Mouse (Mus musculus) intestine, postnatal 0 days (tissue): ENCODE results near the gene Prep. TPM values are rescaled to one million over a fixed set of nuclear protein-coding genes. Genes with fewer than 3 reads are reported as not detected.

Experiments used
- ATAC-seq: fragments of 200-750 bp; cut with Nextera tagmentation; 2 replicates; pipeline ENCODE4 v1.8.0; 2017; ENCODE audit warnings: mild to moderate bottlenecking, moderate TSS enrichment, moderate library complexity
- H3K27ac ChIP-seq: fragments of 300-500 bp; sonication (generic); 2 replicates; pipeline ENCODE4 v1.5.1; 2014; ENCODE audit warnings: mild to moderate bottlenecking, low read depth, low read length, moderate library complexity
- H3K27me3 ChIP-seq: fragments of 300-500 bp; sonication (generic); replicated peaks from 2 replicates; pipeline ENCODE4 v1.6.1; 2014; ENCODE audit warnings: low read length, mixed read lengths; ENCODE audit not compliant: control insufficient read depth, insufficient read depth
- H3K36me3 ChIP-seq: fragments of 300-500 bp; sonication (generic); 2 replicates; pipeline ENCODE4 v1.6.1; 2014; ENCODE audit warnings: mild to moderate bottlenecking, moderate library complexity; ENCODE audit not compliant: control insufficient read depth, insufficient read depth
- H3K4me1 ChIP-seq: fragments of 300-500 bp; sonication (generic); replicated peaks from 2 replicates; pipeline ENCODE4 v1.6.1; 2014; ENCODE audit warnings: antibody characterized with exemption, low read length, mixed read lengths; ENCODE audit not compliant: control insufficient read depth, insufficient read depth
- H3K4me2 ChIP-seq: fragments of 300-500 bp; sonication (generic); replicated peaks from 2 replicates; pipeline ENCODE4 v1.6.1; 2014; ENCODE audit warnings: low read depth, mild to moderate bottlenecking, moderate library complexity
- H3K4me3 ChIP-seq: fragments of 300-500 bp; sonication (generic); 2 replicates; pipeline ENCODE4 v1.5.1; 2014; ENCODE audit warnings: low read depth, low read length
- H3K9ac ChIP-seq: fragments of 300-500 bp; sonication (generic); 2 replicates; pipeline ENCODE4 v1.6.1; 2014; ENCODE audit warnings: mild to moderate bottlenecking, low read depth, low read length
- H3K9me3 ChIP-seq: fragments of 300-500 bp; sonication (generic); 2 replicates; pipeline ENCODE4 v1.6.1; 2016; ENCODE audit warnings: mixed run types; ENCODE audit not compliant: control insufficient read depth
- CTCF ChIP-seq: sonication (generic); IDR thresholded peaks from 2 replicates; pipeline ENCODE4 v1.5.1; 2016; ENCODE audit warnings: low read depth, mild to moderate bottlenecking, control low read depth, antibody characterized with exemption, moderate library complexity
- WGBS: fragments of 180-500 bp; shearing (Covaris S2); extraction: QIAGEN DNeasy Blood & Tissue Kit; methylation state at CpG from one replicate; pipeline ENCODE4 v1.1.7; 2014; 5-methylcytosine and 5-hydroxymethylcytosine counted together
- polyA plus RNA-seq: library from polyadenylated mRNA; unstranded; fragments of >200 nt; fragmentation: Nextera tagmentation; extraction: Ambion mirVana; gene quantifications from 2 replicates; pipeline ENCODE4 v1.2.1, GENCODE M21; 2015

Gene Prep
- polyA plus RNA-seq, 1 experiment from 2014 or later: 7.0 TPM

DNA sequence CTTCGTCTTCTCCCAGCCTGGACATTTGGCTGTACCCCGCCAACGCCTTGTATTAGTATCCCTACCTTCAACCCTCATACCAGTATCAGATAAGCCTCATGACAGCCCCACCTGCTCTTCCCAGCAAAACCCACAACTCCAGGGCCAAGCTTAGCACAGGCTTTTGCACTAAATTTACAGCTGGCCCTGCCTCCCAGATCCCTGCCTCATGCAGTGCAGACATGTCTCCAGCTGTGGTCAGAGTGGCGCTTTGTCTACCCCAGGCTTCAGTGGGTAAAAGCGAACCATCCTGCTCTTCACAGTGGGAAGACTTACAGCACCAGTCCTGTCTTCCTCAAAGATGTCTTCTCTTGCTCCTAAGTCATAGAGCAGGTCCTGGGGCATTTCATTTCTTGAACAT lies 49.8 kb downstream of the Prep start:
- no peaks in the 10 kb centered on the region for H3K9me3 ChIP-seq
- H3K27me3 ChIP-seq: no peaks in the 10 kb centered on the region
- no peak overlapping the region for H3K27ac ChIP-seq
- H3K36me3 ChIP-seq: peaks cover 52% of the 10 kb centered on the region
- no peak overlapping the region for H3K4me3 ChIP-seq
- H3K9ac ChIP-seq: no peak overlapping the region
- no peak overlapping the region for H3K4me2 ChIP-seq
- H3K4me1 ChIP-seq: no peaks in the 10 kb centered on the region
- 93% methylated on average over 5 of the region's 5 CpGs for WGBS
- ATAC-seq: no peak
- TF ChIP-seq CTCF: no peak

DNA sequence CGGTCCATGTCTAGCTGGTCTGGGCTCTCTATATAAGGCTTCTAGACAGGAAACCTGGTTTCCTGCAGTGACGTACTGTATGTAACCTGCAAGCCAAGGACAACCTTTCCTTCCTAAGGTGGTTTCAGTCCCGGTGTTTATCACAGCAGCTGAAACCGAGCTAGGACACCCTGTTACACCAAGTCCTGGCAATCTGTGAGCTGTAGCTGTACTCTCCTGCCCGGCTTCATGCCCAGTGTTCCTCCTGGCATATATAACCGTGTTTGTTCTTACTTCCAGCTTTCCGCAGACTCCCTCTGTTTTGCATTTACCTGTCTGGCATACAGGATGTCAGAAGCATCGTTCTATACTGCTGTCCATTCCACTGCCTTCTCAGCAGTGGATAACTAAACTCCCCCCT lies 51.4 kb downstream of the Prep start:
- peaks cover 59% of the 10 kb centered on the region for H3K36me3 ChIP-seq

DNA sequence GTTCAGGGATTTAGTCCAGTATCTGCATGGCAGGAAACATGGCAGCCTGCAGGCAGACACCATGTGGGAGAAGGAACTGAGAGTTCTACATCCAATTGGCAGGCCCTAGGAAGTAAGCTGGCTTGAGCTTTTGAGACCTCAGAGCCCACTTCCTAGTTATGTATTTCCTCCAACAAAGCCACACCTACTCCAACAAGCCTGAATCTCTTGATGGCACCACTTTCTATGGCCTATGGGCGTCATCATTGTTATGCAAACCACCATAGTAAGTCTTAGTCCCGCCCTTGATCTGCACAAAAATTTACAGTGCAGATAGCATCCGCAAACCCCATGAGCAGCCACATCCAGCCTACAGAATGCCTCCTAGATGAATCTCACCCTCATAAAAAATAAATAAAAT lies 54.6 kb downstream of the Prep start:
- Histone ChIP-seq H3K9me3 (no peaks in the 10 kb centered on the region), H3K36me3 (peaks cover 56% of the 10 kb centered on the region), H3K27me3 (no peaks in the 10 kb centered on the region), H3K4me1 (no peaks in the 10 kb centered on the region), H3K27ac (no peak overlapping the region), H3K9ac (no peak overlapping the region), H3K4me3 (no peak overlapping the region), H3K4me2 (no peak overlapping the region)
- no peak for ATAC-seq
- TF ChIP-seq CTCF: no peak
- 84% methylated on average over 3 of the region's 3 CpGs for WGBS

More for the DNA sequence above, 51.4 kb downstream of the Prep start:
- Histone ChIP-seq H3K9ac (no peak overlapping the region), H3K4me1 (no peaks in the 10 kb centered on the region), H3K27me3 (no peaks in the 10 kb centered on the region), H3K4me2 (no peak overlapping the region), H3K9me3 (no peaks in the 10 kb centered on the region), H3K4me3 (no peak overlapping the region), H3K27ac (no peak overlapping the region)
- no peak for ATAC-seq
- TF ChIP-seq CTCF: no peak
- 94% methylated on average over 8 of the region's 8 CpGs for WGBS

DNA sequence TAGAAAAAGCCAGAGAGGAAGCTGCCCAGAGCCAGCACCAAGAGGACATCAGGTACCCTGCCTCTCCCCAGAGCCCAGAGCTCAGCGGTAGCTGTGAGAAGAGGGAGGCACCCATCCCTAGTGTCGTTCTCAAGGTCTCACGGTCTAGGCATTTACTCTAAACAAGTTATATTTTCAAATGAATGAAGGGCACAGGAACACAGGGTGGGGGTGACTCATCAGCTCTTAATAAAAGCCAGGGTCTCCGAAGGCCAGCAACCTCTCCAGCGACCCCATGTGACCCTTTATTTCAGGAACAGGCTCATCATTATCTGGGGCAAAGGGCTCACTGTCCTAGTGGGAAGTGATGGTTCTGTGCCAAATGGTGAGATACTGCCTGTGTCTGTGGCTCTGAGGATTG lies 55.5 kb downstream of the Prep start:
- Histone ChIP-seq H3K27ac (no peak overlapping the region), H3K36me3 (peaks cover 56% of the 10 kb centered on the region), H3K4me1 (no peaks in the 10 kb centered on the region), H3K27me3 (no peaks in the 10 kb centered on the region), H3K9me3 (no peaks in the 10 kb centered on the region), H3K9ac (no peak overlapping the region), H3K4me3 (no peak overlapping the region), H3K4me2 (no peak overlapping the region)
- 68% methylated on average over 5 of the region's 5 CpGs for WGBS
- no peak for TF ChIP-seq CTCF
- no peak for ATAC-seq

DNA sequence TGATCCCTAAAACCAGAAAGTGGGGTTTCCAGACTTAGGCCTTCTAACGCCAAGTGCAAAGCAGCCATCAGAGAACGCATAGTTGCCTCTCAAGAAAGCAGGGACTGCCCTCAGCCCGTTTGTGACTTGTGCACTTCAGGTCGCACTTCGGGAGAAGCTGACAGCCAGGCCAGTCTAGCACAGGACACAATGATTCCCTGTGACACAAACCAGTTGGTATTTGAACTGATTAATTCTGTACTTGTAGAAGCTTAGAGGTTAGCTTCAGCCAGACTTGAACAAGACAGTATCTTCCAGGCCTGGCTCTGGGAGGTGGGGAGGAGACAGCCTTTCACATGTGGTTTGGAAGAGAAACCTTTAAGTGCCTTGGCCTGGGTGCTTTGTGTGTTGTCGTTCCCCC lies 56.0 kb downstream of the Prep start:
- Histone ChIP-seq H3K9me3 (no peaks in the 10 kb centered on the region), H3K36me3 (peaks cover 60% of the 10 kb centered on the region), H3K4me3 (no peak overlapping the region), H3K27ac (no peak overlapping the region), H3K4me2 (no peak overlapping the region), H3K4me1 (no peaks in the 10 kb centered on the region), H3K27me3 (no peaks in the 10 kb centered on the region), H3K9ac (no peak overlapping the region)
- ATAC-seq: no peak
- WGBS: 81% methylated on average over 6 of the region's 6 CpGs
- no peak for TF ChIP-seq CTCF

DNA sequence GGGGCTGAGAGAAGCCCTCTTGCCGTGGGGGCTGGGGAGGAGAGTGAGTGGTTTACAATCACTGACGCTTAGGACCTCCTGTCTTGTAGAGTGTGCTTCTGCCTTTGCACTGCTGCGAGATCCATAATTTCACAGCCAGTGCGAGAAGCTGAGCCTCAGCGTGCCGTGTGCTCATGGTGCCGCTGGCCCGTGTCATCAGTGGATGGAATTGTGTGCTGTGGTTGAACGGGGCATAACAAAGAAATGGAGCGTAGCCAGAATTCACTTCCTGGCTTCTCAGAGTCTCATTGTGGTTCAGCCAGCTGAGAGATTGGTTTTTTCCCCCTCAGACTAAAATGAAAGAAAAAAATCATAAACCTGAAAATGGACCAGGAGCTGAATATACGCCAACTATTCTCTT lies 62.1 kb downstream of the Prep start:
- ATAC-seq: no peak
- 77% methylated on average over 11 of the region's 11 CpGs for WGBS
- no peak for TF ChIP-seq CTCF
- no peak overlapping the region for H3K9ac ChIP-seq
- no peak overlapping the region; the same call in 1 of the 2 replicates for H3K4me2 ChIP-seq
- H3K4me1 ChIP-seq: no peaks in the 10 kb centered on the region
- peaks cover 40% of the 10 kb centered on the region for H3K36me3 ChIP-seq
- H3K9me3 ChIP-seq: no peaks in the 10 kb centered on the region
- no peaks in the 10 kb centered on the region for H3K27me3 ChIP-seq
- H3K27ac ChIP-seq: no peak overlapping the region
- no peak overlapping the region for H3K4me3 ChIP-seq

DNA sequence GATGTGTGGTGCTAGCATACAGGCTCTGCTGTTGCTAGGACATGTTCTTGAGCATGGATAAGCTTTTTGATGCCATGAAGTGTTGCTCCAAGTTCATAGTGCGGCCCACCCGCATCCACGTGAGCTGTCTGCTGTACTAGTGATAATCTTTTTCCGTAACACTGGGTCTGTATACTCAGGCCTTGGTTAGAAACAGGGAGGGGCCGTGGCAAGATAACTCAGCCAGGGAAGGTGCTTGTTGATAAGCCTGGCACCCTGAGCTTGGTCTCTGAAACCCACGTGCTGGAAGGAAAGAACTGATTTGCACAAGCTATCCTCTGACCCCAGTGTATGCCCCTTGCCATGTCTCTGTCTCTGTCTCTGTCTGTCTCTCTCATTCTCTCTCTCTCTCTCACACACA lies 63.0 kb downstream of the Prep start:
- peak; percentile 82 for ATAC-seq
- 56% methylated on average over 6 of the region's 6 CpGs for WGBS
- no peak overlapping the region for H3K27ac ChIP-seq

More for the DNA sequence above, 63.0 kb downstream of the Prep start:
- Histone ChIP-seq H3K9ac (no peak overlapping the region), H3K4me1 (no peaks in the 10 kb centered on the region), H3K9me3 (no peaks in the 10 kb centered on the region), H3K27me3 (no peaks in the 10 kb centered on the region), H3K36me3 (peaks cover 39% of the 10 kb centered on the region), H3K4me3 (no peak overlapping the region), H3K4me2 (no peak overlapping the region)
- TF ChIP-seq CTCF: no peak
